Mouse (Mus musculus): ENCODE measurements around the gene Prrg2. TPM values are rescaled to one million over a fixed set of nuclear protein-coding genes. Genes with fewer than 3 reads are reported as not detected.

Prrg2 gene
- total RNA-seq, 1 experiment, result 11.4 TPM

- Histone ChIP-seq H3K4me3 (ENCODE audit: insufficient read depth in 1 of 2, low read depth in 1 of 2, low read length in 2 of 2, poor library complexity in 1 of 2, severe bottlenecking in 1 of 2) (no peak overlapping the region), H3K36me3 (ENCODE audit: control insufficient read depth, insufficient read depth, low read length, poor library complexity, severe bottlenecking) (no peaks in the 10 kb centered on the region), H3K4me1 (ENCODE audit: control insufficient read depth in 2 of 2, insufficient read depth in 2 of 2, low read length in 2 of 2, poor library complexity in 1 of 2) (peaks cover 2 to 15% of the 10 kb centered on the region in 2 experiments), H3K9me3 (ENCODE audit: control insufficient read depth, insufficient read depth, low read depth, low read length) (no peaks in the 10 kb centered on the region), H3K9ac (ENCODE audit: insufficient read depth, low read depth, low read length, poor library complexity, severe bottlenecking) (peak overlapping the region; percentile 30; the same call in 1 of the 2 replicates), H3K27ac (ENCODE audit: insufficient read depth, low read depth, low read length, poor library complexity, severe bottlenecking) (peak overlapping the region; percentile 34; the same call in 1 of the 2 replicates)
- TF ChIP-seq MAFK (IDR thresholded peaks at IDR 0.05; ENCODE audit: insufficient read depth, low read depth, low read length) (no peak), ZC3H11A (IDR thresholded peaks at IDR 0.05; ENCODE audit: borderline replicate concordance, low read depth, low read length) (no peak)
- in situ Hi-C loops (cut with MboI; ENCODE audit: low sequenced_read_pairs in 2 of 2, unreplicated experiment in 2 of 2), result no loop called here
- DNase-seq (ENCODE audit: low read depth, low spot score), result no peak
Observed at GRCm38 (mm10) chr7:45067190-45067999, 4.9 kb upstream of the Prrg2 start.

DNA sequence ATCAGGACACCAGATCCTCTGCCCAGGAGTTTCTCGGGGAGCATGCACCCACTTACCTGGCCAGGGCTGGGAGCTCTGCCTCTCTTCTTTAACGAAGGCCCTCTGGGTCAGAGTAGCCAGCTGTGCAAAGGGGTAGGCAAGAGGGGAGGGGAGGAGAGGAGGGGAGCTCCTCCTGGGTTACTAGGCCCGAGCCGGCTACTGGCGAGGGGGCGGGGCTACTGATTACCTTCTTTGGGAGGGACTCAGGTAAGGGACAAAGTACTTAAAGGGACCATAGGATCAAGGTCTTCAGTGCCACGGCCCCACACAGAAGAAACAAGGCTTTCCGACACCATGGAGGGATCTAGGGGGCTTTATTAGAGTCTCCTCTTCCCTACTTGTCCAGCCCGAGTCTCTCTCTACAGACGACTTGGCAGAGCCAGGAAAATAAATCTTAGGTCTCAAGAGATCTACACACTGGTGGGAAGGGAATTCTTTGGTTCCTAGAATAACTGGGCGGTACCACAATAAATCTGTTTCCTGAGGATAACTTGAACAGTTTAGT, 873 bp downstream of the Prrg2 start:
- Histone ChIP-seq H3K9ac (ENCODE audit: insufficient read depth, low read depth, low read length, poor library complexity, severe bottlenecking) (peak overlapping the region; percentile 42; the same call in 1 of the 2 replicates), H3K27ac (ENCODE audit: insufficient read depth, low read depth, low read length, poor library complexity, severe bottlenecking) (no peak overlapping the region), H3K9me3 (ENCODE audit: control insufficient read depth, insufficient read depth, low read depth, low read length) (no peaks in the 10 kb centered on the region), H3K4me3 (ENCODE audit: insufficient read depth in 1 of 2, low read depth in 1 of 2, low read length in 2 of 2, poor library complexity in 1 of 2, severe bottlenecking in 1 of 2) (peak overlapping the region; percentile 10 to 100; a peak in 3 of 4 replicates), H3K36me3 (ENCODE audit: control insufficient read depth, insufficient read depth, low read length, poor library complexity, severe bottlenecking) (no peaks in the 10 kb centered on the region), H3K4me1 (ENCODE audit: control insufficient read depth in 2 of 2, insufficient read depth in 2 of 2, low read length in 2 of 2, poor library complexity in 1 of 2) (peaks cover 0 to 25% of the 10 kb centered on the region in 2 experiments; a peak in 3 of 4 replicates)
- DNase-seq (ENCODE audit: low read depth, low spot score), result no peak
- in situ Hi-C loops (cut with MboI; ENCODE audit: low sequenced_read_pairs in 2 of 2, unreplicated experiment in 2 of 2), result no loop called here
- TF ChIP-seq ZNF384 (IDR thresholded peaks at IDR 0.05; ENCODE audit: low read depth, low read length), result no peak
- TF ChIP-seq HCFC1 (IDR thresholded peaks at IDR 0.05; ENCODE audit: borderline replicate concordance, insufficient read depth, low read length), result no peak
- TF ChIP-seq MAFK (IDR thresholded peaks at IDR 0.05; ENCODE audit: insufficient read depth, low read depth, low read length), result no peak
- no peak for TF ChIP-seq ZC3H11A (IDR thresholded peaks at IDR 0.05; ENCODE audit: borderline replicate concordance, low read depth, low read length)
- no peak for TF ChIP-seq CHD2 (IDR thresholded peaks at IDR 0.05; ENCODE audit: low read depth, low read length)

DNA sequence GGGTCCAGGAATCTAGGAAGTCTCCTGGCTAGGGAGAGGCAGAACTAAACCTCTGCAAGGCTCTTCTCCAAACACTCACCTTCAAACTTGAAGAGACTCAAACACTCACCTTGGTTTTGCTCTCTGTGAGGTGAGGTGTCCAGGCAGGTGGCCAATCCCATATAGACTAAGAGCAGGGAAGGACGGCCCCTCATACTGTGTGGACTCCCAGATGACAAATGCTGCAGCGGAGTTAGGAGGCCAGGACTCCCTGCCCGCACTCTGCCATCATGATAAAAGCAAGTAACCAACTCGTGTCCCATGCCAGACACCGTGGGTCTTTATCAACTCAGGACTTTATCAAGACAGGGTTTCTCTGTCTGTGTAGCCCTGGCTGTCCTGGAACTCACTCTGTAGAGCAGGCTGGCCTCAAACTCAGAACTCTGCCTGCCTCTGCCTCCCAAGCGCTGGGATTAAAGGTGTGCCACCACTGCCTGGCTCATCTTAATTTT, 1.8 kb downstream of the Prrg2 start:
- no peak for DNase-seq (ENCODE audit: low read depth, low spot score)
- in situ Hi-C loops (cut with MboI; ENCODE audit: low sequenced_read_pairs in 2 of 2, unreplicated experiment in 2 of 2), result no loop called here
- no peak overlapping the region for H3K4me3 ChIP-seq (ENCODE audit: insufficient read depth in 1 of 2, low read depth in 1 of 2, low read length in 2 of 2, poor library complexity in 1 of 2, severe bottlenecking in 1 of 2)
- TF ChIP-seq ZC3H11A (IDR thresholded peaks at IDR 0.05; ENCODE audit: borderline replicate concordance, low read depth, low read length) (no peak), CHD2 (IDR thresholded peaks at IDR 0.05; ENCODE audit: low read depth, low read length) (no peak), ZNF384 (IDR thresholded peaks at IDR 0.05; ENCODE audit: low read depth, low read length) (no peak), HCFC1 (IDR thresholded peaks at IDR 0.05; ENCODE audit: borderline replicate concordance, insufficient read depth, low read length) (no peak), MAFK (IDR thresholded peaks at IDR 0.05; ENCODE audit: insufficient read depth, low read depth, low read length) (no peak)
- no peaks in the 10 kb centered on the region for H3K9me3 ChIP-seq (ENCODE audit: control insufficient read depth, insufficient read depth, low read depth, low read length)
- no peak overlapping the region for H3K9ac ChIP-seq (ENCODE audit: insufficient read depth, low read depth, low read length, poor library complexity, severe bottlenecking)
- peaks cover 0 to 21% of the 10 kb centered on the region in 2 experiments; a peak in 3 of 4 replicates for H3K4me1 ChIP-seq (ENCODE audit: control insufficient read depth in 2 of 2, insufficient read depth in 2 of 2, low read length in 2 of 2, poor library complexity in 1 of 2)
- no peak overlapping the region for H3K27ac ChIP-seq (ENCODE audit: insufficient read depth, low read depth, low read length, poor library complexity, severe bottlenecking)
- H3K36me3 ChIP-seq (ENCODE audit: control insufficient read depth, insufficient read depth, low read length, poor library complexity, severe bottlenecking), result no peaks in the 10 kb centered on the region

DNA sequence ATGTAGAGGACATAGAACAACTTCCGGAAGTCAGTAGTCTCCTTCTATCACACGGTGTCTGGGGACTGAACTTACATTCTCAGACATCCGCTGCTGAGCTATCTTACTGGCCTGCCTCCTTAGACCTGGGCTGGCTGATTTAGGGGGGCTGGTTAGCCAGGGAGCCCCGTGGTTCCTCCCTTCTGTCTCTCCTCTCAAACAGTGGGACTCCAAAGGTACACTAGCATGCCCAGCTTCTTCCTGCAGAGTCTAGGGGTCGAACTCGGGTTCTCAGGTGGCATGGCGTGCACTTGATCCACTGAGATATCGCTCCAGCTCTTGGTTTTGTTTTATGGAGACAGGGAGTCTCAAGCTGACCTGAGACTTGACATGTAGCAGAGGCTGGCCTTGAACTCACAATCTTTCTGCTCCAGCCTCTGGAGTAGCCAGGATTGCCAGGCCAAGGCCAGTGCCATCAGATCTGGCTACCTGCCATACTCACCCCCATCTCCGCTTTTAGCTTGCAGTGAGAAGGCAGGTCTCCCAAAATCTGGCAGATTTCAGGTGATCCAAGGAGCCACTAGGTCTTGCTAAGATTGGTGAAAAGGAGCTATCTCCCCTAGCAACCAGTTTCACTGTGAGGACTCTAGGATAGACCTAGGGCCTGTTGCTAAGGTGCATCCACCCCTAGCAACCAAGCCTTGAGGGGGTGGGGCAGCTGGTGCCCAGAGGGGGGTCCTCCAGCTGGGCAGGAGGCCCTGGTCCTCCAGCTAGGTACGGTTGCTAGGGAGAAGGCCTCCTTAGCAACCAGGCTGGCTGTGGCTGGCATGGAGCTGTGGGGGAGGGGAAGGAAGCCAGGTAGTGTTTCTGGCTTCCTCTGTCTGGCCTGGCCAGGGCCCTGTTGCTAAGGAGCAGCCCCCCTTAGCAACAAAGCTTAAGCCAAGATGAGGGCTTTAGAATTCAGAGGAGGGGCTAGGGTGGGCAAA, 3.6 kb downstream of the Prrg2 start:
- Histone ChIP-seq H3K4me3 (ENCODE audit: insufficient read depth in 1 of 2, low read depth in 1 of 2, low read length in 2 of 2, poor library complexity in 1 of 2, severe bottlenecking in 1 of 2) (no peak overlapping the region), H3K4me1 (ENCODE audit: control insufficient read depth in 2 of 2, insufficient read depth in 2 of 2, low read length in 2 of 2, poor library complexity in 1 of 2) (peaks cover 0 to 14% of the 10 kb centered on the region in 2 experiments; a peak in 1 of 4 replicates), H3K36me3 (ENCODE audit: control insufficient read depth, insufficient read depth, low read length, poor library complexity, severe bottlenecking) (no peaks in the 10 kb centered on the region), H3K27ac (ENCODE audit: insufficient read depth, low read depth, low read length, poor library complexity, severe bottlenecking) (no peak overlapping the region), H3K9me3 (ENCODE audit: control insufficient read depth, insufficient read depth, low read depth, low read length) (no peaks in the 10 kb centered on the region), H3K9ac (ENCODE audit: insufficient read depth, low read depth, low read length, poor library complexity, severe bottlenecking) (no peak overlapping the region)
- no peak for TF ChIP-seq CHD2 (IDR thresholded peaks at IDR 0.05; ENCODE audit: low read depth, low read length)
- no peak for TF ChIP-seq ZNF384 (IDR thresholded peaks at IDR 0.05; ENCODE audit: low read depth, low read length)
- TF ChIP-seq MAFK (IDR thresholded peaks at IDR 0.05; ENCODE audit: insufficient read depth, low read depth, low read length), result no peak
- TF ChIP-seq ZC3H11A (IDR thresholded peaks at IDR 0.05; ENCODE audit: borderline replicate concordance, low read depth, low read length), result no peak
- TF ChIP-seq HCFC1 (IDR thresholded peaks at IDR 0.05; ENCODE audit: borderline replicate concordance, insufficient read depth, low read length), result no peak
- DNase-seq (ENCODE audit: low read depth, low spot score), result no peak
- in situ Hi-C loops (cut with MboI; ENCODE audit: low sequenced_read_pairs in 2 of 2, unreplicated experiment in 2 of 2), result no loop called here
